Mouse (Mus musculus) common myeloid progenitor, adult 5-6 weeks (primary cell): ENCODE data around the gene Tpcn1. TPM values are rescaled to one million over a fixed set of nuclear protein-coding genes. Genes with fewer than 3 reads are reported as not detected.

Experiments
- ATAC-seq: replicated peaks from 2 replicates; pipeline ENCODE4 v1.8.0; 2016; ENCODE audit warnings: low read depth, mild to moderate bottlenecking, moderate TSS enrichment, inconsistent platforms; ENCODE audit not compliant: poor library complexity, severe bottlenecking
- total RNA-seq: library from RNA; stranded (forward); fragments of 200-1000, 187-1606 nt; gene quantifications from 2 replicates; pipeline ENCODE4 v1.2.3, GENCODE M21; 2017

Tpcn1 gene
- total RNA-seq, 1 experiment from 2014 or later: 18.1 TPM

GRCm38 (mm10) chr5:120582002-120582401 is 6.5 kb downstream of the Tpcn1 start:
- no peak for ATAC-seq

- ATAC-seq: no peak
Measured at GRCm38 (mm10) chr5:120579898-120580626, 8.4 kb downstream of the Tpcn1 start.

- peak; percentile 11; the same call in 1 of the 2 replicates for ATAC-seq
Measured at GRCm38 (mm10) chr5:120579211-120579897, 9.1 kb downstream of the Tpcn1 start.

- ATAC-seq: peak; percentile 76
Measured at GRCm38 (mm10) chr5:120578504-120579081, 9.9 kb downstream of the Tpcn1 start.

- ATAC-seq: peak; percentile 55
Measured at GRCm38 (mm10) chr5:120577935-120578441, 10.5 kb downstream of the Tpcn1 start.

GRCm38 (mm10) chr5:120576781-120577301 is 11.6 kb downstream of the Tpcn1 start:
- ATAC-seq: peak; percentile 24

GRCm38 (mm10) chr5:120574469-120575063 is 13.9 kb downstream of the Tpcn1 start:
- ATAC-seq: no peak

GRCm38 (mm10) chr5:120571056-120571740 is 17.3 kb downstream of the Tpcn1 start:
- no peak for ATAC-seq

GRCm38 (mm10) chr5:120570289-120570897 is 18.1 kb downstream of the Tpcn1 start:
- ATAC-seq: peak; percentile 79

GRCm38 (mm10) chr5:120569791-120570190 is 18.7 kb downstream of the Tpcn1 start:
- no peak for ATAC-seq

- no peak for ATAC-seq
Measured at GRCm38 (mm10) chr5:120568964-120569363, 19.5 kb downstream of the Tpcn1 start.

- ATAC-seq: no peak
Measured at GRCm38 (mm10) chr5:120568336-120568768, 20.1 kb downstream of the Tpcn1 start.

GRCm38 (mm10) chr5:120567761-120568211 is 20.7 kb downstream of the Tpcn1 start:
- no peak for ATAC-seq

GRCm38 (mm10) chr5:120567253-120567701 is 21.2 kb downstream of the Tpcn1 start:
- ATAC-seq: no peak

- ATAC-seq: no peak
Measured at GRCm38 (mm10) chr5:120566681-120567252, 21.7 kb downstream of the Tpcn1 start.

GRCm38 (mm10) chr5:120566101-120566500 is 22.4 kb downstream of the Tpcn1 start:
- ATAC-seq: no peak

- no peak for ATAC-seq
Measured at GRCm38 (mm10) chr5:120565171-120565905, 23.1 kb downstream of the Tpcn1 start.

- no peak for ATAC-seq
Measured at GRCm38 (mm10) chr5:120563914-120564311, 24.6 kb downstream of the Tpcn1 start.
